Mouse (Mus musculus) forebrain, postnatal 0 days (tissue): Measurements from ENCODE around the gene Map4k3. TPM values are rescaled to one million over a fixed set of nuclear protein-coding genes. Genes with fewer than 3 reads are reported as not detected.
A peak's percentile ranks its signal among the peaks of the same experiment; 100 is the strongest.

Experiments
- ATAC-seq: fragments of 200-750 bp; cut with Nextera tagmentation; 2 replicates; pipeline ENCODE4 v1.8.0; 2017; ENCODE audit warnings: mild to moderate bottlenecking, moderate library complexity
- DNase-seq: peaks from one replicate; pipeline ENCODE4 v3.0.0-alpha.2; 2015
- H3K27ac ChIP-seq: fragments of 300-500 bp; sonication (generic); 2 replicates; pipeline ENCODE4 v1.5.1; 2014; ENCODE audit warnings: low read depth, mild to moderate bottlenecking, antibody characterized with exemption, low read length, moderate library complexity, mixed read lengths
- H3K27me3 ChIP-seq: fragments of 300-500 bp; sonication (generic); 2 replicates; pipeline ENCODE4 v1.6.1; 2014; ENCODE audit warnings: mild to moderate bottlenecking, low read length, mixed read lengths; ENCODE audit not compliant: insufficient read depth
- H3K36me3 ChIP-seq: fragments of 300-500 bp; sonication (generic); 2 replicates; pipeline ENCODE4 v1.6.1; 2014; ENCODE audit warnings: mild to moderate bottlenecking, moderate library complexity; ENCODE audit not compliant: insufficient read depth
- H3K4me1 ChIP-seq: fragments of 300-500 bp; sonication (generic); 2 replicates; pipeline ENCODE4 v1.6.1; 2014; ENCODE audit warnings: antibody characterized with exemption; ENCODE audit not compliant: insufficient read depth
- H3K4me2 ChIP-seq: fragments of 300-500 bp; sonication (generic); 2 replicates; pipeline ENCODE4 v1.6.1; 2014; ENCODE audit warnings: low read depth, mild to moderate bottlenecking, moderate library complexity
- H3K4me3 ChIP-seq: fragments of 300-500 bp; sonication (generic); 2 replicates; pipeline ENCODE4 v1.5.1; 2014; ENCODE audit warnings: low read depth, low read length, mixed read lengths
- H3K9ac ChIP-seq: fragments of 300-500 bp; sonication (generic); 2 replicates; pipeline ENCODE4 v1.6.1; 2014; ENCODE audit warnings: mild to moderate bottlenecking
- H3K9me3 ChIP-seq: fragments of 300-500 bp; sonication (generic); 2 replicates; pipeline ENCODE4 v1.6.1; 2016; ENCODE audit warnings: low read length
- CTCF ChIP-seq: sonication (generic); IDR thresholded peaks from 2 replicates; pipeline ENCODE4 v1.5.1; 2016; ENCODE audit warnings: antibody characterized with exemption, control low read depth, low read depth
- WGBS: fragments of 180-500 bp; shearing (Covaris S2); extraction: QIAGEN DNeasy Blood & Tissue Kit; methylation state at CpG from one replicate; pipeline ENCODE4 v1.1.7; 2014; 5-methylcytosine and 5-hydroxymethylcytosine counted together
- polyA plus RNA-seq: library from polyadenylated mRNA; unstranded; fragments of >200 nt; fragmentation: Nextera tagmentation; extraction: Ambion mirVana; gene quantifications from 2 replicates; pipeline ENCODE4 v1.2.1, GENCODE M21; 2015
- total RNA-seq: library from RNA; depleted of rRNA; stranded (reverse); fragments of >200 nt; gene quantifications from 2 replicates; pipeline ENCODE4 v1.2.3, GENCODE M21; 2014

Gene Map4k3
- total and polyA plus RNA-seq, 2 experiments from 2014 or later = 17.9 to 76.9 TPM

DNA sequence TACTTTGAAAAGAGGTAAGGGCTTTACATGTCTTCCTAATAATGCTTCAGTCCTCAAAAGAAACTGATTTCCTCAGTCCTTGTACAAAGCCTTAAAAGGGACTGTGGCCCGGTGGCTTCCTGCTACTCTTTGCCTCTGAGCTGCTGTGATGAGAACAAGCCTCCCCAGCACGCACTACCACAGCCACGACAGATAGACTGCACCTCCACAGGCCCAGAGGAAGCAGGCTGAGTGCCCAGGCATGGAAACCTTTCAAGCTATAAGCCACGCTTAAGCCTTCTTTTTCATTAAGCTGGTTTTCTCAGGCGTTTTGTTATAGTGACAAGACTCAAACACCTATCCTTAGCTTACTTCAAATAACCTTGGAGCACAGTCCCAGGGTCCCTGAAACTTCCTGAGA, 10.0 kb downstream of the Map4k3 start:
- Histone ChIP-seq H3K4me2 (no peak overlapping the region), H3K4me3 (no peak overlapping the region), H3K9ac (no peak overlapping the region), H3K27me3 (no peaks in the 10 kb centered on the region), H3K36me3 (no peaks in the 10 kb centered on the region), H3K27ac (no peak overlapping the region), H3K9me3 (no peaks in the 10 kb centered on the region), H3K4me1 (peaks cover 15% of the 10 kb centered on the region; the same call in 1 of the 2 replicates)
- WGBS = 65% methylated on average over 5 of the region's 5 CpGs
- no peak for TF ChIP-seq CTCF
- DNase-seq = no peak
- ATAC-seq = no peak

GRCm38 (mm10) chr17:80713588-80713987, 14.7 kb downstream of the Map4k3 start:
- DNase-seq (no peak), ATAC-seq (no peak)
- 94% methylated on average over 5 of the region's 5 CpGs for WGBS
- TF ChIP-seq CTCF = no peak
- Histone ChIP-seq H3K27me3 (no peaks in the 10 kb centered on the region), H3K27ac (no peak overlapping the region), H3K9ac (no peak overlapping the region), H3K4me2 (no peak overlapping the region), H3K4me3 (no peak overlapping the region), H3K36me3 (no peaks in the 10 kb centered on the region), H3K9me3 (no peaks in the 10 kb centered on the region), H3K4me1 (peaks cover 11% of the 10 kb centered on the region)

DNA sequence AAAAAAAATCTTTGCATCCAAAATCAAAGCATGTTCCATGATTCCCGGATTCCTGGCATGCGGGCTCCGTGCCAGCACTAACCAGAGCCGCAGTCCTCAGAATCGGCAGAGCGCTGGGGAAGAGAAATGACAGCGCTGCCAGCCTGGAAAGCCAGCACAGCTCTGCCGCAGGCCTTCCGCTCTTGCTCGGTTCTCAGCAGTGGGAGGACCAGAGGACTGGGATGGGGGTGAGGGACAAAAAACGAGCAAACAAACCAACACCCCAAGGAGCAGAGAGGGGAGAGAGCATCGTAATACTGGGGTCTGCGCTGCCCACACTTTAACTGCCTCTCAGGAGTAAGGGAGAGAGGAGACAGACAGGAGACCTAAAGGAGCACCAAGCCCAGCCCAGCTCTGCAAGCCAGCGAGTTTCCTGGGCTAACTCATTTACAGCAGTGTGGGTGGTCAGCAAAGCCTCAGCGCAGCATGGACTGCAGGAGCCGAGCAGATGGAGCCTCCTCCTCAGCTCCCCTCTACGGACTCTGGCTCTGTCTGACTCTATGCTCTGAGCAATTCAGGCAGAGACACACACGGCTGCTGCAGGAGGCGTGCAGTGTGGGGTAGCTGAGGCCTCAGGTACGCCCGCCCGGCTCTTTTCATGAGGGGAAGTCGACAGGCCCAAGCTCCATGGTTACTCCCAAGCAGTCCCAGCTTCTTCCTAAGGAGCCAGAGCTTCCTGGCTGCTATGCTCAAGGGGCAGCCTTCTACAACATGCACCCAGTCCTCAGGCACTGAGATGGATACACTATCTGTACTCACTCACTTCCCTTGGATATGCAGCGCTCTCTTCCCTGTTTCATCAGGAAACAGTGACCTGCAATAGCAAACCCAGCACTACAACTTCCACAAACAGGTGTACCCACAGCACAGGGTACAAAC, 18.1 kb downstream of the Map4k3 start:
- Histone ChIP-seq H3K27ac (peak overlapping the region; percentile 42), H3K27me3 (no peaks in the 10 kb centered on the region), H3K4me2 (peak overlapping the region; percentile 41), H3K36me3 (no peaks in the 10 kb centered on the region), H3K9me3 (no peaks in the 10 kb centered on the region), H3K9ac (peak overlapping the region; percentile 14), H3K4me1 (peaks cover 12% of the 10 kb centered on the region), H3K4me3 (no peak overlapping the region)
- peak; percentile 84 for ATAC-seq
- DNase-seq = peak; percentile 67
- 14% methylated on average over 24 of the region's 24 CpGs for WGBS
- no peak for TF ChIP-seq CTCF

DNA sequence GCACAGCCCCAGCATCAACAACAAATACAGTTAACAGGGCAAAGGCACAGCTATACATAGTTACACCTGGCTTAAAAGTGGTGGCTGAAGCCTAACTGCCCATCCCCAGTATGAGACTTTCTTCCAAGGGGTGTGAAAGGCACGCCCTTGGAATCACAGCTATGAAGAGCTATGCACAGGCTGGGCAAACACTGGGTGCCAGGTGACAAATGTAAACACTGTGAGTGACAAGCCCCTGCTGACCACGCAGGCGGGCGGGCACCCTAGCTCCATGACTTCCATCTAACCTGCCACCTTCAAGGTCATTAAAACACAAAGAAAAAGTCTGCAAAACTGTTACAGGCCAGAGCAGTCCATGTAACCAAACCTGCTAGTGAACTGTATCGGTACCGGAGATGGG, 19.5 kb downstream of the Map4k3 start:
- no peak for TF ChIP-seq CTCF

GRCm38 (mm10) chr17:80707176-80707575, 21.1 kb downstream of the Map4k3 start:
- H3K4me2 ChIP-seq = no peak overlapping the region
- 34% methylated on average over 4 of the region's 4 CpGs for WGBS
- ATAC-seq = no peak
- no peak overlapping the region for H3K4me3 ChIP-seq
- DNase-seq = no peak
- no peak overlapping the region for H3K9ac ChIP-seq
- no peaks in the 10 kb centered on the region for H3K36me3 ChIP-seq
- H3K27ac ChIP-seq = no peak overlapping the region
- H3K4me1 ChIP-seq = peaks cover 12% of the 10 kb centered on the region
- no peaks in the 10 kb centered on the region for H3K27me3 ChIP-seq
- TF ChIP-seq CTCF = no peak
- H3K9me3 ChIP-seq = no peaks in the 10 kb centered on the region

More for the DNA sequence above, 19.5 kb downstream of the Map4k3 start:
- H3K36me3 ChIP-seq = no peaks in the 10 kb centered on the region
- no peak overlapping the region for H3K4me3 ChIP-seq
- ATAC-seq (no peak), DNase-seq (no peak)
- no peaks in the 10 kb centered on the region for H3K27me3 ChIP-seq
- H3K9ac ChIP-seq = no peak overlapping the region
- 89% methylated on average over 6 of the region's 6 CpGs for WGBS
- no peak overlapping the region for H3K4me2 ChIP-seq
- no peak overlapping the region for H3K27ac ChIP-seq
- H3K9me3 ChIP-seq = no peaks in the 10 kb centered on the region
- H3K4me1 ChIP-seq = peaks cover 12% of the 10 kb centered on the region

GRCm38 (mm10) chr17:80706608-80707007, 21.7 kb downstream of the Map4k3 start:
- Histone ChIP-seq H3K4me1 (peaks cover 12% of the 10 kb centered on the region), H3K9ac (no peak overlapping the region), H3K4me3 (no peak overlapping the region), H3K27me3 (no peaks in the 10 kb centered on the region), H3K36me3 (no peaks in the 10 kb centered on the region), H3K9me3 (no peaks in the 10 kb centered on the region), H3K27ac (0 out of 2 replicates have a peak overlapping the region, but pooled peaks have one; percentile 15), H3K4me2 (no peak overlapping the region)
- 65% methylated on average over 6 of the region's 6 CpGs for WGBS
- no peak for TF ChIP-seq CTCF
- ATAC-seq (no peak), DNase-seq (no peak)

- H3K9ac ChIP-seq = no peak overlapping the region
- no peaks in the 10 kb centered on the region for H3K36me3 ChIP-seq
- no peak overlapping the region for H3K27ac ChIP-seq
- peaks cover 13% of the 10 kb centered on the region; the same call in 1 of the 2 replicates for H3K4me1 ChIP-seq
- H3K4me3 ChIP-seq = no peak overlapping the region
- ATAC-seq (no peak), DNase-seq (no peak)
- WGBS = 70% methylated on average over 5 of the region's 5 CpGs
- TF ChIP-seq CTCF = no peak
- H3K4me2 ChIP-seq = no peak overlapping the region
- no peaks in the 10 kb centered on the region for H3K27me3 ChIP-seq
- no peaks in the 10 kb centered on the region for H3K9me3 ChIP-seq
These were observed 26.6 kb downstream of the Map4k3 start for GRCm38 (mm10) chr17:80701687-80702086.
